Mouse (Mus musculus): ENCODE measurements around the gene Mthfs. TPM values are rescaled to one million over a fixed set of nuclear protein-coding genes. Genes with fewer than 3 reads are reported as not detected.
A peak's percentile ranks its signal among the peaks of the same experiment; 100 is the strongest.

Gene Mthfs
- polyA plus RNA-seq, 1 experiment from 2014 or later = 16.8 TPM

DNA sequence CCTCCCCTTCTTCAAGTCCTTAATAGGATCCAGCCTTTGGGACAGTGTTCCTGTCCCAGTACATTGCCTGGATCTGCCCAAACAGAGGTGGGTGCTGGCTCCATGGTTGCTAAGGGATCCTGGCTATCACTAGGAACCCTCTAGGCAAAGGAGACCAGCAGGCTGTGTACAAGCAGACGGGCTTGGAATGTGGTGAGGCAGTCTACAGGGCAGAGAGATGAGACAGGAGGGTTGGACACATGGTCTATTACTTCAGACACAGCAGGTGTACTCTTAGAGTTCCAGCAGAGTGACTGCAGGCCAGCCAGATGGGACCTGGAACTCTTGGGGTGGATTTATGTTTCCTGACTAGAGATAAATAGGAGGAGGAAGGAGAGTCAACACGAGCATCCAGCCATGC lies 59.9 kb downstream of the Mthfs start:
- Histone ChIP-seq H3K27me3 (ENCODE audit: control insufficient read depth, insufficient read depth, low read length) (no peaks in the 10 kb centered on the region), H3K9ac (no peak overlapping the region), H3K27ac (no peak overlapping the region), H3K4me1 (replicated peaks; ENCODE audit: control insufficient read depth, insufficient read depth, low read length) (no peaks in the 10 kb centered on the region), H3K4me2 (replicated peaks) (no peak overlapping the region), H3K4me3 (replicated peaks; ENCODE audit: low read length) (no peak overlapping the region), H3K9me3 (ENCODE audit: control insufficient read depth, low read length) (no peaks in the 10 kb centered on the region), H3K36me3 (replicated peaks; ENCODE audit: control insufficient read depth, insufficient read depth) (no peaks in the 10 kb centered on the region)
- no peak for DNase-seq (ENCODE audit: low spot score)
- no peak for ATAC-seq (ENCODE audit: low FRiP score)
- 92% methylated on average over 2 of the region's 2 CpGs for WGBS

GRCm38 (mm10) chr9:89273766-89274165 lies 63.3 kb downstream of the Mthfs start:
- 77% methylated on average over 7 of the region's 7 CpGs for WGBS
- no peaks in the 10 kb centered on the region for H3K4me1 ChIP-seq (replicated peaks; ENCODE audit: control insufficient read depth, insufficient read depth, low read length)
- H3K27ac ChIP-seq = no peak overlapping the region
- H3K4me2 ChIP-seq (replicated peaks) = no peak overlapping the region
- ATAC-seq (ENCODE audit: low FRiP score) (peak; percentile 36; the same call in 1 of the 2 replicates), DNase-seq (ENCODE audit: low spot score) (no peak)
- H3K27me3 ChIP-seq (ENCODE audit: control insufficient read depth, insufficient read depth, low read length) = no peaks in the 10 kb centered on the region
- H3K9me3 ChIP-seq (ENCODE audit: control insufficient read depth, low read length) = no peaks in the 10 kb centered on the region
- no peak overlapping the region for H3K4me3 ChIP-seq (replicated peaks; ENCODE audit: low read length)
- no peak overlapping the region for H3K9ac ChIP-seq
- H3K36me3 ChIP-seq (replicated peaks; ENCODE audit: control insufficient read depth, insufficient read depth) = no peaks in the 10 kb centered on the region

DNA sequence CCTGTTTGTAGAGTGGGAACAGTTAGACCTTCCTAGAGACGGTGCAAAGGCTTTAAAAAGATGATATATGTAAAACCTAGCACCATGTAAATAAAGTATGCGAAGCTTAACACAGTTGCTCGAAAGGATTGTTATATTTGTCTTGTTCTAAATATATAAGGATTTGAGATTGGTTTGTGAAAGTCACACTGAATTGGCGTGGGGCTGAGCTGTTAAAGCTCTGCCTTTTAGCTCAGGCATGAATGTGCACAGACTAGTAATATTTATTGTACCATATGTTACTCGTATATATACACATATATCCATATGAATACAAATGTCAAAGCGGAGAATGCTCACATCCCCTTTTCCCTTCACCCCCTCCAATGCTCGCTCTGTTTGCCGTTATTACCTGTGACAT lies 67.7 kb downstream of the Mthfs start:
- H3K9me3 ChIP-seq (ENCODE audit: control insufficient read depth, low read length) = no peaks in the 10 kb centered on the region
- H3K4me2 ChIP-seq (replicated peaks) = no peak overlapping the region
- no peaks in the 10 kb centered on the region for H3K27me3 ChIP-seq (ENCODE audit: control insufficient read depth, insufficient read depth, low read length)
- H3K4me3 ChIP-seq (replicated peaks; ENCODE audit: low read length) = no peak overlapping the region
- WGBS = 91% methylated on average over 8 of the region's 8 CpGs
- no peaks in the 10 kb centered on the region for H3K36me3 ChIP-seq (replicated peaks; ENCODE audit: control insufficient read depth, insufficient read depth)
- H3K27ac ChIP-seq = no peak overlapping the region
- no peaks in the 10 kb centered on the region for H3K4me1 ChIP-seq (replicated peaks; ENCODE audit: control insufficient read depth, insufficient read depth, low read length)
- DNase-seq (ENCODE audit: low spot score) (no peak), ATAC-seq (ENCODE audit: low FRiP score) (no peak)
- H3K9ac ChIP-seq = no peak overlapping the region

GRCm38 (mm10) chr9:89282374-89283068 lies 72.0 kb downstream of the Mthfs start:
- no peak for ATAC-seq (ENCODE audit: low FRiP score)
- Histone ChIP-seq H3K4me2 (replicated peaks) (no peak overlapping the region), H3K4me3 (replicated peaks; ENCODE audit: low read length) (no peak overlapping the region), H3K36me3 (replicated peaks; ENCODE audit: control insufficient read depth, insufficient read depth) (no peaks in the 10 kb centered on the region), H3K9ac (no peak overlapping the region), H3K4me1 (replicated peaks; ENCODE audit: control insufficient read depth, insufficient read depth, low read length) (no peaks in the 10 kb centered on the region), H3K27ac (no peak overlapping the region), H3K9me3 (ENCODE audit: control insufficient read depth, low read length) (no peaks in the 10 kb centered on the region), H3K27me3 (ENCODE audit: control insufficient read depth, insufficient read depth, low read length) (no peaks in the 10 kb centered on the region)
- no peak for DNase-seq (ENCODE audit: low spot score)
- WGBS = 87% methylated on average over 2 of the region's 2 CpGs

DNA sequence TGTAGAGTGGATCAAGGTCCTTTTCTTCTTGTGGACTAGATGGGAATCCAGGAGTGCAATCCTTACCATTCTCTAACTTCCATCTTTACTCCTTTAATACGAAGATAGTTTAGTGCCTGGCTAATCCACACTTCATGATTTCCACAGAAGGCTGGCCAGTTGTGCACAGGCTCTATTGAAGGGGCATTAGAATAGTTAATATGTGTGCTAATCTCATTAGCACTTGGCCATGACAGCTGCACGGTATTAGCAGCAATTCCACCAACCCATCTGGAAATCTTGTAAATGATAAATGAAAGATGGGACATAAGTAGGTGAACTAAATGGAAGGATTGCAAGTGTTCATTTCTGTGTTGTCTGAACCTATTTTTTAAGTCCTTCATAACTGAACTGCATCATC lies 77.6 kb downstream of the Mthfs start:
- Histone ChIP-seq H3K36me3 (replicated peaks; ENCODE audit: control insufficient read depth, insufficient read depth) (no peaks in the 10 kb centered on the region), H3K9ac (no peak overlapping the region), H3K4me2 (replicated peaks) (no peak overlapping the region), H3K4me1 (replicated peaks; ENCODE audit: control insufficient read depth, insufficient read depth, low read length) (no peaks in the 10 kb centered on the region), H3K9me3 (ENCODE audit: control insufficient read depth, low read length) (no peaks in the 10 kb centered on the region), H3K4me3 (replicated peaks; ENCODE audit: low read length) (no peak overlapping the region), H3K27me3 (ENCODE audit: control insufficient read depth, insufficient read depth, low read length) (no peaks in the 10 kb centered on the region), H3K27ac (no peak overlapping the region)
- no peak for DNase-seq (ENCODE audit: low spot score)
- no peak for ATAC-seq (ENCODE audit: low FRiP score)
- WGBS = 63% methylated on average over 2 of the region's 2 CpGs

DNA sequence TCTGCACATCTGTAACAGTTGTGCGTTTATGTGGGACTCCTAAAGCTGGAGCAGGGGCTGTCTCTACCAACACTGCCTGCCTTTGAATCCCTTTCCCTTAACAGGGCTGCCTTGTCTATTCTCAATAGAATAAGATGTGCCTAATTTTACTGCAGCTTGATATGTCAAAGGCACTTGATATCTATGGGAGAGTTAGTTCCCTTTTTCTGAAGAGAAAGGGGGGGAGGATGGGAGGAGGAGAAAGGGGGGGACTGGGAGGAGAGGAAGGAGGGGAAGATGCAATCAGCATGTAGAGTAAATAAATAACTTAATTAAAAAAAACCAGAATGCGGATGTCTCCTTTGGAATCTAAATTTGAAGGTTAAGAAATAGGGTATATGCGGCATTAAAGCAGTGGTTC lies 82.9 kb downstream of the Mthfs start:
- H3K27ac ChIP-seq = no peak overlapping the region
- H3K36me3 ChIP-seq (replicated peaks; ENCODE audit: control insufficient read depth, insufficient read depth) = no peaks in the 10 kb centered on the region
- H3K27me3 ChIP-seq (ENCODE audit: control insufficient read depth, insufficient read depth, low read length) = no peaks in the 10 kb centered on the region
- no peak overlapping the region for H3K9ac ChIP-seq
- no peak for ATAC-seq (ENCODE audit: low FRiP score)
- H3K9me3 ChIP-seq (ENCODE audit: control insufficient read depth, low read length) = no peaks in the 10 kb centered on the region
- no peaks in the 10 kb centered on the region for H3K4me1 ChIP-seq (replicated peaks; ENCODE audit: control insufficient read depth, insufficient read depth, low read length)
- DNase-seq (ENCODE audit: low spot score) = no peak
- no peak overlapping the region for H3K4me2 ChIP-seq (replicated peaks)
- 95% methylated on average over 3 of the region's 3 CpGs for WGBS
- H3K4me3 ChIP-seq (replicated peaks; ENCODE audit: low read length) = no peak overlapping the region

DNA sequence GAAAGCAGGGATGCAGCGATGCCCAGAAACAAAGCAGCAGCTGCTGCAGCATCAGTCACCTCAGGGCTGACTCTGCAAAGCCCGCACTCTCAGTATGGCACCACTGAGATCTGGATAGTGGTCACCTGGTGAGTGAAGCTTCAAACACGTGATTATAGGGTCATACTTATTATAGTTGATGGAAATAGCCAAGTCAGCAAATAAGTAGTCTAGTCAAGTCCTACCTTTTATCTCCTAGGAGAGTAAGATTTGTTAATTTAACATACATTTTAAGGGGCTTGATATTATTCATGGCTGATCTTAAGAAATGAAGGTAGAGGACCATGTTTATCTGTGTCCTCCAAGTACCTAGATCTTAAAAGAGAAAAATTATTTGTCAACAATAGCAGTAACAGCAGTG lies 83.6 kb downstream of the Mthfs start:
- Histone ChIP-seq H3K27me3 (ENCODE audit: control insufficient read depth, insufficient read depth, low read length) (no peaks in the 10 kb centered on the region), H3K4me2 (replicated peaks) (no peak overlapping the region), H3K36me3 (replicated peaks; ENCODE audit: control insufficient read depth, insufficient read depth) (no peaks in the 10 kb centered on the region), H3K4me3 (replicated peaks; ENCODE audit: low read length) (no peak overlapping the region), H3K9ac (no peak overlapping the region), H3K27ac (no peak overlapping the region), H3K4me1 (replicated peaks; ENCODE audit: control insufficient read depth, insufficient read depth, low read length) (no peaks in the 10 kb centered on the region), H3K9me3 (ENCODE audit: control insufficient read depth, low read length) (no peaks in the 10 kb centered on the region)
- DNase-seq (ENCODE audit: low spot score) (no peak), ATAC-seq (ENCODE audit: low FRiP score) (no peak)
- 50% methylated on average over 3 of the region's 3 CpGs for WGBS

DNA sequence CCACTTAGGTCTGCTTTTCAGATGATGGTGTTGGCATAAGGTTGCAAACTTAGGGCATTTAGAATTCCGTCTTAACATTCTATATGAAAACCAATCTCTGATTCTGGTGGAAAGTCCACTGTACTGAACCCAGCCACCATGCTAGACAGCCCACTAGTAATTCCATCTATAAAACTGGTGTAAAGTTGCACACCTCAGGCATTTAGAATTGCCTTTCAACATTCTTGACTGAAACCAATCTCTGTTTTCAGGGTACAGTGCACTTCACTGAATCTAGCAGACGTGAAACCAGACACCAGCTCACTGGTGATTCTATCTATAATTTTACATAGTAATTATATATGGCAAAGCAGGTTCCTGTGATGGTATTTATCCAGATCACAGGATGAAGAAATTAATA lies 95.2 kb downstream of the Mthfs start:
- Histone ChIP-seq H3K4me1 (replicated peaks; ENCODE audit: control insufficient read depth, insufficient read depth, low read length) (no peaks in the 10 kb centered on the region), H3K36me3 (replicated peaks; ENCODE audit: control insufficient read depth, insufficient read depth) (no peaks in the 10 kb centered on the region), H3K9me3 (ENCODE audit: control insufficient read depth, low read length) (no peaks in the 10 kb centered on the region), H3K4me2 (replicated peaks) (no peak overlapping the region), H3K27me3 (ENCODE audit: control insufficient read depth, insufficient read depth, low read length) (no peaks in the 10 kb centered on the region), H3K9ac (no peak overlapping the region), H3K27ac (no peak overlapping the region), H3K4me3 (replicated peaks; ENCODE audit: low read length) (no peak overlapping the region)
- WGBS = 85% methylated on average over 2 of the region's 2 CpGs
- DNase-seq (ENCODE audit: low spot score) = no peak
- no peak for ATAC-seq (ENCODE audit: low FRiP score)

DNA sequence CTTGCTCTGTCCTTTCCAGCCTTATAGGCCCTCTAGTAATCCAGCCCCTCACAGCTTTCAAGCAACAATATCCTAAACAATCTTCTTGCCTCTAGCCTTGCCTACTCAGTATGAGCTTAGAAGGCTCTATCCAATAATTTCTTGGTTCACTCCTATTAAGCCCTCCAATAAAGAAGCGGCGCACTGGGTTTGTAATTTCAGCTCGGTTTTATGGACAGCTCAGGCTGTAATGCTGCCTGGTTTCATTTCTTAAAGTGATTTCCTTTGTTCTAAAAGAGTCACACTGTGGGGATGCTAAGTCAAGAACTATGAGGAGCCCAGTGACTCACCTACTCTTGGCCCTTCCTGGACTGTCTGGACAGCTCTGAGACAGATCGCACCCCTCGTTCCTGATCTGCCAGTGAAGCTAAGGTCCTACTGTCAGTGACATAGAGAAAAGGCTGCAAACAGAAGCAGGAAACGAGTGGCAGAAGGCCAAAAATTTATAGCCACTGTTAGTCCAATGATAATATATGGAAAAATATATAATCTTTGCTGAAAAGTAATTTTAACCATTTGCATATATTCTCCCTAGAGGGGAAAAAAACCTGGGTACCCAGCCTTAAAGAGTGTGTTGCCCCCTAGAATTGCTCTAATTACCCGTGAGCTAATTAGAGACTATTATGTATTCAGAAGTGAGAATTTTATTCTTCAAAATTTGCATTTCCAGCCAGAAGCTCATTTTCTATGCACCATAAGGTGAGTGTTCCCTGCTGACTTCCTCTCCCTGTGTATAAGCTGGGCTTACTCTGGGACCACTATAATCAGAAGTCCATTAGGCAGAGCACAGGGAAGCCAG lies 98.1 kb downstream of the Mthfs start:
- no peak overlapping the region for H3K9ac ChIP-seq
- DNase-seq (ENCODE audit: low spot score) (no peak), ATAC-seq (ENCODE audit: low FRiP score) (peak; percentile 47)
- H3K9me3 ChIP-seq (ENCODE audit: control insufficient read depth, low read length) = no peaks in the 10 kb centered on the region
- H3K4me2 ChIP-seq (replicated peaks) = no peak overlapping the region
- no peaks in the 10 kb centered on the region for H3K27me3 ChIP-seq (ENCODE audit: control insufficient read depth, insufficient read depth, low read length)
- WGBS = 70% methylated on average over 7 of the region's 7 CpGs
- 0 out of 2 replicates have a peak overlapping the region, but pooled peaks have one; percentile 33 for H3K27ac ChIP-seq
- no peaks in the 10 kb centered on the region for H3K4me1 ChIP-seq (replicated peaks; ENCODE audit: control insufficient read depth, insufficient read depth, low read length)
- no peak overlapping the region for H3K4me3 ChIP-seq (replicated peaks; ENCODE audit: low read length)
- H3K36me3 ChIP-seq (replicated peaks; ENCODE audit: control insufficient read depth, insufficient read depth) = no peaks in the 10 kb centered on the region

Measured in hindbrain, embryonic 14.5 days (tissue).